Mouse (Mus musculus): ENCODE measurements around the gene Gm10799. TPM values are rescaled to one million over a fixed set of nuclear protein-coding genes. Genes with fewer than 3 reads are reported as not detected.
A peak's percentile ranks its signal among the peaks of the same experiment; 100 is the strongest.
"Not testable (repeated sequence)": the region's sequence is repeated elsewhere in the genome, so short reads cannot be mapped to it uniquely, and the experiment has no call there.

Gm10799 gene
- total RNA-seq (2015; ENCODE audit: low replicate concordance) (not detected in 2 replicates), total RNA-seq (2017; ENCODE audit: low replicate concordance) (not detected in 2 replicates)

DNA sequence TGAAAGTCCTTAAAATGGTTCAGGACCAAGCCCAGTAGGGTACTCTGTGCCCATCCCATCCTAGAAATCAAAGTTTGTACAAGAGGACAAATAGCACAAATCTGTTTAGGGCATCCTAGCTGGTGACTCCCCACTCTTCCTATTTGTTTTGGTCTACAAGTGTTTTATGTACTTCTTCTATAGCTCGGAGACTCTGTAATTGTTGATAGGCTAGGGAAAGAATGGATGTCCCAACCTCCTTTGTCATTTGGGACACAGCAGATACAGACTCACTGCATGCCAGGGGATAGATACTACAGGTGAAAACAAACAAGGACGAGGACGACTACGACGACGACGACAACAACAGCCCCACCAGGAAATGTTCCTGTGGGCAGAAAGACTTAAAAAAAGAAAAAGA is at the start of gene Gm10799:
TSS of gene Gm10799 (minus strand) at position 101 of the 400 bp plus-strand sequence.
- not testable (repeated sequence) for ATAC-seq (replicated peaks; ENCODE audit: low FRiP score, poor library complexity, severe bottlenecking)

DNA sequence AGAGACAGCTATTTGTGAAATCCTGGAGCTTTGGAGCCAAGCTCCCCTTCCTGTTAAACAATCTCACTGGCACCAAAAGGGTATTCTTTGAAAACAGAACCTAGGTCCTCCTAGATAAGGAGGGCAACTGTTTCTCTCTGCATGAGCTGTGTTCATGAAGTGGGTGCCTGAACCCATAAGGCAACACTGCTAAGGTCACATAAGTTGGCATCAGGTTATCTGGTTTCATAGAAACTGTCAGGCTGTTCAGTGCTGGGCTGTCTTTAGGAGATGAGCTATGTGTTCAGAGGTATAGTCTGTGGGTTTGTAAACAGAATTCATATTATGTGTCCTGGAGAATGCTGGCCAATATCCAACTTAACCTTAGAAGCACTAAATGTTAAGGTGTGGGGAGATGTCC is 48.8 kb upstream of the Gm10799 start:
- not testable (repeated sequence) for ATAC-seq (replicated peaks; ENCODE audit: low FRiP score, poor library complexity, severe bottlenecking)

DNA sequence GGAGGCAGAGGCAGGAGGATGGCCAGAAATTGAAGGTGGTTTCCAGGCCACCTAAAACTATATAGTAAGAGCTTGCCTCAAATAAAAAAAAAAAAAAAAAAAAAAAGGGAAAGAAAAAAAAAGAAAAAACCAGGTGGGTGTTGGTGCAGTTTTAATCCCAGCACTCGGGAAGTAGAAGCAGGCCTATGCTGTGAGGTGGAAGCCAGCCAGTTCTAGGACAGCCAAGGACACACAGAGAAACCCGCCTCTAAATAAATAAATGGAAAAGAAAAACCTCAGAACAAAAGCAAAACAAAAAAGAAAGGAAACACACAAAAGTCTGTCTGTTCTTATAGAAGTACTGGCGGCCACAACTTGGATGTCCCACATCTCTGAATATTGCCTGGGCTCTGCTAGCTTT is 46.5 kb upstream of the Gm10799 start:
- no peak for ATAC-seq (replicated peaks; ENCODE audit: low FRiP score, poor library complexity, severe bottlenecking)

DNA sequence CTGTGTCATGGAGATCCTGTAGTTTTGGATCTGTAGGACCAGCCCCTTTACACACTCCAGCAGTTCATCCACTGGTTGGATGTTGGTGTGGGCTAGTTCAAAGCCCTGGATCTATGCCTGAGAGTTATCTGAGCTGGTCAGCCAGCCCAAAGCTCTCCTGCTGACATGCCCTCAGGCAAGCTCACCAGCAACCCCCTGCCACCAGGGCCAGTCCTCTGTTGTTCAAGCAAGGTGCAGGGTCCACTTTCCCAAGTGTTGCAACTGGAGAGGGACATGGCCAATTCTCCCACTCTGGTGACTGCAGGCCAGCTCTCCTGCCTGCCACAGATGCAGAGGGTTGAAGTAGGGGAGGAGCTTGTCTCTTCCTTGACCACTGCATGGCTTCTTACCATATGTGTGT is 45.2 kb upstream of the Gm10799 start:
- not testable (repeated sequence) for ATAC-seq (replicated peaks; ENCODE audit: low FRiP score, poor library complexity, severe bottlenecking)

DNA sequence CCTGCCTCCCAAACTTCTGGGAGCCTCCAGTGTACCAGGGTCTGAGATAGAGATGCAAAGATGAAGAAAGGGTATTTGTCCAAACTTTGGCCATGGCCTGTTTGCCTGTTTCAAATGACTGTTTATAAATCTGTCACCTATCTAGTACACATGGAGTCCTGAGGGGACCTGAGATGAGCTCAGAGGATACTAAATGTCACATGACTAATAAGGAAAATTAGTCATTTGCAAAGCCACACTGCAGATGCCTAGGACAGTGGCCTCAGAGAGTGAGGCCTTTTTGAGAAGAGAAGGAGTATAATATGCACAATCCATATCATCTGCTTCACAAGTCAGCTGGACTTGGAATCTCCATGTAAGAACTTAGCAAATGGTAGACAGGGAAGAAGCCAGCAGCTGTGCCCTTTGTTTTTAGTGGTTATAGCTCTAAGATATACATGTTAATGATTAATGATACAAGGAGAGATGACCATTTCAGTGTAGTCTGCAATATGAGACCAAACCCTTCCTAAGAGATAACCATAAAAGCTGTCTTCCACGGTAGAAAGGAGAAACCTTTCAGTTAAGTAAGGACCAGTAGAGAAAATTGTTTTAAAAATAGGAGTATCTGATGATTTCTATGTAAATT is 42.9 kb upstream of the Gm10799 start:
- not testable (repeated sequence) for ATAC-seq (replicated peaks; ENCODE audit: low FRiP score, poor library complexity, severe bottlenecking)

DNA sequence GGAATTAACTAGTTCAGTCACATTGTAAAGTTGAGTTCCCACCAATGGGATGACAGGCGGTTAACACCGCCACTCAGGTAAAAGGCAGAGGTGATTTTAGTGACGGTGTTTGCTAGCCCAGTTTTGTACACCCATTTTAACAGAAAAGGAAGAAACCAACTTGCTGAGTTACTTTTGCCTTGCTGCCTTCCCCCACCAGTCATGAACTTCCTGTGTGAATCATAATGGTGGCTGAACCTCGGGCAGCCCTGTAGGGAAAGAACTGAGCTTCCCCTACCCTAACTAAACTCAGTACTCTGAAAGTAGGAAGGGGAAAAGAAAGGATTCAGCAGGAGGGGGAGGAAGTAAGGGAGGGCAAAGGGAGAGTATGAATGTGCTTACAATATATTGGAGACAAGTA is 41.7 kb upstream of the Gm10799 start:
- no peak for ATAC-seq (replicated peaks; ENCODE audit: low FRiP score, poor library complexity, severe bottlenecking)

DNA sequence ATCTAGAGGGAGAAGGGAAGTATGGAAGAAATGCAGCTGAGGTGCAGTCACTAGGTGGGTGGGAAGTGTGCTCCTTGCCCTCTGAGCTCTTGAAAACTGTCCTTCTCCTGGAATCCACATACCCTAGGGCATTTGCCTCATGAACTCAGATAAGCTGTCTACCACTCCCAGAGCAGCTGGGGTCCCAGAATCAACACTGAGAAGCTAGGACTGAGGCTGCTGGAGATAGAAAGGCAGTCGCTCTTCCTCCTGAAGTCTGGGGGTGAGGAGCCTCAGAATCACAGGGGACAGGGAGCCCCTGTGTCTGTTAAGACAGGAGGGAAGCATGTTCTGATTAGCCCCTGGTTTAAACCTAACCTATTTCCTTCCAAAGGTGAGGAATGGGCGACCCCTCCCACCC is 41.2 kb upstream of the Gm10799 start:
- ATAC-seq (replicated peaks; ENCODE audit: low FRiP score, poor library complexity, severe bottlenecking): no peak

DNA sequence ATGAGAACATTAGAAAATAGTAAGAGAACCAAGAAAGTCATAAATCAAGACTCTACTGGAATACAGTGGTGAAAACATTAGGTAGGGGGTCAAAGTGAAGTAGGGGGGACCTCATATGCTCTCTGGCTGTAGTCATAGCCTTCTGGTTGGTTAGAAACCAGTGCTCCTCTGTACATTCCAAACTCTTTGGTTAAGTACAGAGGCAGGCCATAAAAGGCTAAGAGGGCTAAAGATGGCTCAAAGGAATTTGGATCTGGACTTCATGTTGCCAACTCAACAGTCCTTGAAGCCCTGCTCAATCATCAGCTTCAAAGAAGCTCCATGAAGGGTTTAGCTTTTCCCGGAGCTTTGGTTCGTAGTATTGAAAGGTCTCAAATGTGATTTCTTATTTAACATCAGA is 40.7 kb upstream of the Gm10799 start:
- ATAC-seq (replicated peaks; ENCODE audit: low FRiP score, poor library complexity, severe bottlenecking): not testable (repeated sequence)

DNA sequence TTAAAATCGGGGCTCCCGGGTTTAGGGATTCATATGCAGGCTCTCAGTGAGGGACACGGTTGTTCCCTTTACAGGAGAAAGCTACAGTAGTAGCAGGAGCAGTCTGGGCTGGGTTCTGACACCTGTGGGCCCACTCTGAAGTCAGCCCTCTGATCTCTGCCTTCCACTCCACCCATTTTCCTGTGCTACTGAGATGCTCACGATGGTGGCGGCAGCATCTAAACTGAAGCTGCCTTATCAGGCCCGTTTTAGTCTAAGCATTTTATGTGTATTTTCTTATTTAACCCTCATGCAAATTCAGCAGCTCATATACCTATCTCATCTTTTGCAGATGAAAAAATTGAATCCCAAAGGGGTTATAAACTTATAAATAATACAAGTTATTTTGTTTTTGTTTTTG is 36.5 kb upstream of the Gm10799 start:
- no peak for ATAC-seq (replicated peaks; ENCODE audit: low FRiP score, poor library complexity, severe bottlenecking)

DNA sequence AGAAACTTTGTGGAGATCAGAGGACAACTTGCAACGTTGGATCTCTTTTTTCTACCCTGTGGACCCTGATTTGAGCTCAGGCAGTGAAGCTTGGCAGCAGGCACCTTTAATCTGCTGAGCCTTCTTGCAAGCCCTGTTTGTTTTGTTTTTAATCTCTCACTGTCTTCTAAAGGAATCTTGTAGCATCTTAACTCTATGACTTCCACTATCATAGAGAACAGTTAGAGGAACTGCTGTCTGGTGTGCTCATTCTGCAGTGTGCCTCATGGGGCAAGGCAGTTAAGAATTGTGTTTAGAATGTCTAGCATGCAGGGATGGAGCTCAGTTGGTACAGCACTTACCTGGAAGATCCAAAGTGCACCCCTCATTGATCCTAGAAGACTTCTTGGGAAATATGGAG is 31.6 kb upstream of the Gm10799 start:
- no peak for ATAC-seq (replicated peaks; ENCODE audit: low FRiP score, poor library complexity, severe bottlenecking)

DNA sequence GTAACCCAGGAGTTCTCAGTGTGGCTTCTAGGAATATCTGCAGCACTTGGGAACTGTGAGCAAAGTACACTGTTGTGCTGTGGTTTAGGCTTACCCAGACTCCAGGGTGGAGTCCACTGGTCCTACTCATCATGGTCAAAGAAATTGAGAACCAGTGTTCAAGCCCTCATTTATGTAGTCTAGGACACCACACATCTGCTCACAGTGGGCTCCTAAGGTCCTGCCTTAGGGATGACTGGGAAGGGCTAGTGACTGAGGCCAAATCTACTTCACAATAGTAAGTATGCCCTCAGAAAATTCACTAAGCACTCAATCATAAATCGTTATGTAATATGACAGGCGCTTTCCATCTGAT is 30.9 kb upstream of the Gm10799 start:
- no peak for ATAC-seq (replicated peaks; ENCODE audit: low FRiP score, poor library complexity, severe bottlenecking)

DNA sequence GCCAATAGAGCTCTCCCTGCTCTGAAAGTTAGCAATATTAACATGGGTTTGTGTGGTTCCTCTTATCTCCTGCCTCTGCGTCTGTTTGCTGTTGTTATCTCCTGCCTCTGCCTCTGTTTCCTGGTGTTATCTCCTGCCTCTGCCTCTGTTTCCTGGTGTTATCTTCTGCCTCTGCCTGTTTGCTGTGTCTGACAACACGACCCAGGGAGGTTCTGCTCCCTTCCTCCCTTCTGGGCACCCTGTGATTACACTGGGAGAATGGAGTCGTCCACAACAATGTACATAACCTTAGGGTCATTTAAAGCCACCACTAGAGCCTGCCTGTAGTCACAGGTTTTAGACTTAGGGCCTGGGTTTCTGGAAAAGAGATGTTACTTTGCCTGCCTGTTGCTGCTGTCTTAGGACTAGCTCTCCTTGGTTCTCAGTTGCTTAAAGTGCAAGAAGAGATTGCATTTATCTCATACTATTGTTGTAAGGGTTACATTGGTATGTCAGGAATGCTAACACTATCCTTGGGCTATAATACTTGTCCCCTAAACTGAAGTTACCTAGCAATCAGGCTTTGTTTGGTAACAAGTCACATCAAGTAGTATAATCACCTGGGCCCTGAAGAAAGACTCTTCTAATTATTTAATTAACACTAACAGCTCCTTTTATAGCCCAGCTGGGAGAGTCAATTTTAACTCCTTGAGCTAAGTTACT is 30.3 kb upstream of the Gm10799 start:
- ATAC-seq (replicated peaks; ENCODE audit: low FRiP score, poor library complexity, severe bottlenecking): peak; percentile 80

DNA sequence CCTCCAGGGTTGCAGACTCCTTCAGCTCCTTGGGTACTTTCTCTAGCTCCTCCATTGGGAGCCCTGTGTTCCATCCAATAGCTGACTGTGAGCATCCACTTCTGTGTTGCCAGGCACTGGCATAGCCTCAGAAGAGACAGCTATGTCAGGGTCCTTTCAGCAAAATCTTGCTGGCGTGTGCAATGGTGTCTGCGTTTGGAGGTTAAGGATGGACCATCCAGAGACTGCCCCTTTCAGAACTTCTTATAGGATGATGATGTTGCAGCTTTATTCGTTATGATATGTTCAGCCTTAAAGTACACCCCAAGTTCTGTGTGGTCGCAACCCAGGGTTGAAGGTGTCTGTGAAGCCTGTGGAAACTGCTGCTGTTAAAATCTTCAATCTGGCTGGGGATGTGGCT is 29.0 kb upstream of the Gm10799 start:
- not testable (repeated sequence) for ATAC-seq (replicated peaks; ENCODE audit: low FRiP score, poor library complexity, severe bottlenecking)

DNA sequence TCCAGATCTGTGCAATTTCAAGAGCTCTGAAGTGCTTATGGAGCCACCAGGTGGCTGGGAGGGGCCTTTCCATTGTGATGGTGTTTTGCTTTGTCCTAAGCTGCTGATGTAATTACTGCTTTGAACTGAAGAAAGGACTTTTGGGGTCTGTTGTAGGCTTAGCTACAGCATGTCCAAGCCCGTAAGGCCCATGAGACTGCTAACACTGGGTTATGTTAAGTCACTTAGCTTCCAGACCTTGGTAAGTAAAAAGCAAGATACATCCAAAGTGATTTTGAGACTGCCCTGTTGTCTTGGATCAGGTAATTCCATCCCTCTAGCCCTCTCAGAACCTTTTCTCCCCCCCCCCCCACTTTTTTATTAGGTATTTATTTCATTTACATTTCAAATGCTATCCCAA is 28.4 kb upstream of the Gm10799 start:
- ATAC-seq (replicated peaks; ENCODE audit: low FRiP score, poor library complexity, severe bottlenecking): not testable (repeated sequence)

DNA sequence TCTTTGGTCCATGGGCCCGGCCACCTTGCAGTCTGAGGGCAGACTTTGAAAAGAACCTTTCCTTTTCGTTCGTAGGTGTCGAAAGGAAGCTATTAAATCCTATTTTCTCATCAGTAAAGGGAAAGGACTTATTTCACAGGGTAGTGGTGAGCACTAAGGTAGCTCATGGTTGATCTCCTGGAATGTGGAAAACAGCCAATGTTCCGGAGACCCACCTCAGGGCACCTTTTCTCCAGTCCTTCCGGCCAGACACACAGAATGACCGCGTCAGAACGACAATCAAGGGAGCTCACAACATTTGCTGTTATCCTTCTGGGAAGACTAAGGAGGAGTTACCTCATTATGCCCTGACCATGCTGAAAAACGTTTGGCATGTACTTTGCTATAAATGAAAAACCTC is 27.9 kb upstream of the Gm10799 start:
- ATAC-seq (replicated peaks; ENCODE audit: low FRiP score, poor library complexity, severe bottlenecking): no peak

DNA sequence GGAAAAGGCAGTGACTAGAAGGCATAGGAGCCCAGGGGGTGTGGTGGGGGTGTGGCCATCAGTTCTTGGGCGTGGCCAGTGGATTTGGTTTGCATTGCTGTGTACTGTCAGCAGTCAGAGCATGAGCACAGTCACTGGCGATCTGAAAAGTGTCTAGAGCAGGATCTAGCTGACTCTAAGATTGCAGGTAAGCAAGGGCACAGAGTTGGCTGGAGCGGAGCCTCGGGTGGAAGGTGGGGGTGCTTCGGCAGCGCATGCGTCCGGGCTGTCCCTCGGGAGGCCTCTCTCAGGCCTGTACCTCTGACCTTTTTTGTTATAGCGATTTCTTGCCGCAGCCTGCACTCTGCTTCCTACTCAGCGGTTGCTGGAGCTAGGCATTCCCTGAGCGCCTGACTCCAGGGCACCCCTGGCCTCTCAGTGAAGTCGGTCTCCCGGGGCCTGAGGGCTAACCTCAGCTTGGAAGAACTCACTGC is 27.4 kb upstream of the Gm10799 start, which contains the start of gene Cd59a:
TSS of gene Cd59a (plus strand) at position 61 of the 473 bp plus-strand sequence.
- peak; percentile 85 for ATAC-seq (replicated peaks; ENCODE audit: low FRiP score, poor library complexity, severe bottlenecking)

DNA sequence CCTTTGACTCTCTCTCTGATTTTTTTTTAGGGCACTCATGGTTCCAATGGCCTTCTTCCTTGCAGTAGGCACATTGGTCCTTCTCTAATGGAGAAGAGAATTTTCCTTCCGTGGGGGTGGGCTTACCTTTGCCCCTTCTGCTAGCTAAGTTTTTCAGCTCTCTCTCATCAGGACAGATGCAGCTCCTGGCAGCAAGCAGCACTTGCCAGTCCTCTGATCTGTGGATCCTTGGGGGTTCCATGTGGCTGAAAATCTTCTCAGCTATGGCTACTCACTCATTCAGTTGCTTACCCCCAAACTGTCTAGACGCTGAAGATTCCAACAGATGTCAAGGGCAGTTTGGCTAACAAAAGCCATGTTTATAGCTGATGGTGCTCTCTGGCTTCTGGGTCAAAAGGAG is 25.0 kb upstream of the Gm10799 start:
- ATAC-seq (replicated peaks; ENCODE audit: low FRiP score, poor library complexity, severe bottlenecking): no peak

DNA sequence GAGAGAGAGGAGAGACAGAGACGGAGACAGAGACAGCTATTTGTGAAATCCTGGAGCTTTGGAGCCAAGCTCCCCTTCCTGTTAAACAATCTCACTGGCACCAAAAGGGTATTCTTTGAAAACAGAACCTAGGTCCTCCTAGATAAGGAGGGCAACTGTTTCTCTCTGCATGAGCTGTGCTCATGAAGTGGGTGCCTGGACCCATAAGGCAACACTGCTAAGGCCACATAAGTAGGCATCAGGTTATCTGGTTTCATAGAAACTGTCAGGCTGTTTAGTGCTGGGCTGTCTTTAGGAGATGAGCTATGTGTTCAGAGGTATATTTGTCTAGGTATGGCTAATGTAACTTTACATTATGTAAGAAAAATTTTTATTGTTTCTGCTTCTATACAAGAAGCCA is 19.2 kb upstream of the Gm10799 start:
- ATAC-seq (replicated peaks; ENCODE audit: low FRiP score, poor library complexity, severe bottlenecking): peak; percentile 33; the same call in 1 of the 2 replicates

DNA sequence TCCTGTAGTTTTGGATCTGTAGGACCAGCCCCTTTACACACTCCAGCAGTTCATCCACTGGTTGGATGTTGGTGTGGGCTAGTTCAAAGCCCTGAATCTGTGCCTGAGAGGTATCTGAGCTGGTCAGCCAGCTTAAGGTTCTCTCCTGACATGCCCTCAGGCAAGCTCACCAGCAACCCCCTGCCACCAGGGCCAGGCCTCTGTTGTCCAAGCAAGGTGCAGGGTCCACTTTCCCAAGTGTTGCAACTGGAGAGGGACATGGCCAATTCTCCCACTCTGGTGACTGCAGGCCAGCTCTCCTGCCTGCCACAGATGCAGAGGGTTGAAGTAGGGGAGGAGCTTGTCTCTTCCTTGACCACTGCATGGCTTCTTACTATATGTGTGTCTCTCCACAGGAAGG is 15.7 kb upstream of the Gm10799 start:
- ATAC-seq (replicated peaks; ENCODE audit: low FRiP score, poor library complexity, severe bottlenecking): not testable (repeated sequence)

DNA sequence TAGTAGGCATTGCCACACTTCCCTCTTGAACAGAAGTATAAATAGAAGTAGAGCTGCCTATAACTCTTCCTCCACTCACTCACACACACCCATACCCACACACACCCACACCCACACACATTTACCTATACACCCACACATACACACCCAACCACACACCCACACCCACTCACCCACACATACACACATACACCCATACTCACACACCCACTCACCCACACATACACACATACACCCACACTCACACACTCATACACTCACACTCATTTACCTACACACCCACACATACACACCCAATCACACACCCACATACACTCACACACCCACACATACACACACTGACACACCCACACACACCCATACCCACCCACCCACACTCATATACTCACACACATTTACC is 14.1 kb upstream of the Gm10799 start:
- no peak for ATAC-seq (replicated peaks; ENCODE audit: low FRiP score, poor library complexity, severe bottlenecking)

DNA sequence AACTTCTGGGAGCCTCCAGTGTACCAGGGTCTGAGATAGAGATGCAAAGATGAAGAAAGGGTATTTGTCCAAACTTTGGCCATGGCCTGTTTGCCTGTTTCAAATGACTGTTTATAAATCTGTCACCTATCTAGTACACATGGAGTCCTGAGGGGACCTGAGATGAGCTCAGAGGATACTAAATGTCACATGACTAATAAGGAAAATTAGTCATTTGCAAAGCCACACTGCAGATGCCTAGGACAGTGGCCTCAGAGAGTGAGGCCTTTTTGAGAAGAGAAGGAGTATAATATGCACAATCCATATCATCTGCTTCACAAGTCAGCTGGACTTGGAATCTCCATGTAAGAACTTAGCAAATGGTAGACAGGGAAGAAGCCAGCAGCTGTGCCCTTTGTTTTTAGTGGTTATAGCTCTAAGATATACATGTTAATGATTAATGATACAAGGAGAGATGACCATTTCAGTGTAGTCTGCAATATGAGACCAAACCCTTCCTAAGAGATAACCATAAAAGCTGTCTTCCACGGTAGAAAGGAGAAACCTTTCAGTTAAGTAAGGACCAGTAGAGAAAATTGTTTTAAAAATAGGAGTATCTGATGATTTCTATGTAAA is 13.2 kb upstream of the Gm10799 start:
- ATAC-seq (replicated peaks; ENCODE audit: low FRiP score, poor library complexity, severe bottlenecking): not testable (repeated sequence)

All from erythroid progenitor cell, adult 5-6 weeks (primary cell).